Mouse (Mus musculus) lung, postnatal 0 days (tissue): Measurements from ENCODE around the gene Mgst3. TPM values are rescaled to one million over a fixed set of nuclear protein-coding genes. Genes with fewer than 3 reads are reported as not detected.
A peak's percentile ranks its signal among the peaks of the same experiment; 100 is the strongest.

Experiments
- ATAC-seq: fragments of 200-750 bp; cut with Nextera tagmentation; 2 replicates; pipeline ENCODE4 v1.8.0; 2017; ENCODE audit warnings: moderate library complexity
- DNase-seq: peaks from one replicate; pipeline ENCODE4 v3.0.0-alpha.2; 2016; ENCODE audit warnings: low spot score
- H3K27ac ChIP-seq: fragments of 300-500 bp; sonication (generic); 2 replicates; pipeline ENCODE4 v1.5.1; 2014; ENCODE audit warnings: antibody characterized with exemption, mild to moderate bottlenecking, low read length, mixed read lengths
- H3K27me3 ChIP-seq: fragments of 300-500 bp; sonication (generic); replicated peaks from 2 replicates; pipeline ENCODE4 v1.6.1; 2014; ENCODE audit warnings: low read length, mixed read lengths; ENCODE audit not compliant: insufficient read depth
- H3K36me3 ChIP-seq: fragments of 300-500 bp; sonication (generic); 2 replicates; pipeline ENCODE4 v1.6.1; 2014; ENCODE audit warnings: low read length, mixed read lengths; ENCODE audit not compliant: insufficient read depth
- H3K4me1 ChIP-seq: fragments of 300-500 bp; sonication (generic); 2 replicates; pipeline ENCODE4 v1.6.1; 2014; ENCODE audit warnings: antibody characterized with exemption, low read depth, low read length, mixed read lengths; ENCODE audit not compliant: insufficient read depth
- H3K4me2 ChIP-seq: fragments of 300-500 bp; sonication (generic); replicated peaks from 2 replicates; pipeline ENCODE4 v1.6.1; 2014; ENCODE audit warnings: low read depth, mild to moderate bottlenecking, low read length, moderate library complexity, mixed read lengths
- H3K4me3 ChIP-seq: fragments of 300-500 bp; sonication (generic); 2 replicates; pipeline ENCODE4 v1.5.1; 2014; ENCODE audit warnings: low read depth, low read length
- H3K9ac ChIP-seq: fragments of 300-500 bp; sonication (generic); replicated peaks from 2 replicates; pipeline ENCODE4 v1.6.1; 2014; ENCODE audit warnings: low read depth, mild to moderate bottlenecking
- H3K9me3 ChIP-seq: fragments of 300-500 bp; sonication (generic); 2 replicates; pipeline ENCODE4 v1.6.1; 2016; ENCODE audit warnings: low read length, mixed read lengths
- CTCF ChIP-seq: IDR thresholded peaks from 2 replicates; pipeline ENCODE4 v1.5.1; 2016; ENCODE audit warnings: antibody characterized with exemption, mild to moderate bottlenecking
- EP300 ChIP-seq: IDR thresholded peaks from 2 replicates; pipeline ENCODE4 v1.6.1; 2016; ENCODE audit warnings: antibody characterized with exemption, mild to moderate bottlenecking, control low read depth
- WGBS: fragments of 180-500 bp; shearing (Covaris S2); extraction: QIAGEN DNeasy Blood & Tissue Kit; methylation state at CpG from one replicate; pipeline ENCODE4 v1.1.7; 2014; 5-methylcytosine and 5-hydroxymethylcytosine counted together
- polyA plus RNA-seq: library from polyadenylated mRNA; unstranded; fragments of >200 nt; fragmentation: Nextera tagmentation; extraction: Ambion mirVana; gene quantifications from 2 replicates; pipeline ENCODE4 v1.2.1, GENCODE M21; 2015

Gene Mgst3
- polyA plus RNA-seq, 1 experiment from 2014 or later: 70.1 TPM

GRCm38 (mm10) chr1:167409601-167410000 lies 16.0 kb upstream of the Mgst3 start:
- H3K4me3 ChIP-seq: no peak overlapping the region
- no peak overlapping the region for H3K27ac ChIP-seq
- no peak overlapping the region for H3K9ac ChIP-seq
- ATAC-seq: no peak
- DNase-seq: no peak
- H3K4me1 ChIP-seq: no peaks in the 10 kb centered on the region
- no peaks in the 10 kb centered on the region for H3K9me3 ChIP-seq
- no peak overlapping the region for H3K4me2 ChIP-seq
- 72% methylated on average over 4 of the region's 4 CpGs for WGBS
- H3K27me3 ChIP-seq: 0 out of 2 replicates have a peak, but pooled peaks cover 4% of the 10 kb centered on the region
- no peak for TF ChIP-seq CTCF
- TF ChIP-seq EP300: no peak
- H3K36me3 ChIP-seq: no peaks in the 10 kb centered on the region

GRCm38 (mm10) chr1:167405237-167405636 lies 11.6 kb upstream of the Mgst3 start:
- no peak overlapping the region for H3K9ac ChIP-seq
- DNase-seq: no peak
- H3K4me2 ChIP-seq: no peak overlapping the region
- 0 out of 2 replicates have a peak, but pooled peaks cover 4% of the 10 kb centered on the region for H3K27me3 ChIP-seq
- no peak for TF ChIP-seq CTCF
- no peak for TF ChIP-seq EP300
- no peak overlapping the region for H3K27ac ChIP-seq
- 79% methylated on average over 4 of the region's 4 CpGs for WGBS
- H3K36me3 ChIP-seq: no peaks in the 10 kb centered on the region
- no peaks in the 10 kb centered on the region for H3K9me3 ChIP-seq
- H3K4me3 ChIP-seq: no peak overlapping the region
- H3K4me1 ChIP-seq: no peaks in the 10 kb centered on the region
- ATAC-seq: no peak

GRCm38 (mm10) chr1:167393281-167393680 lies 360 bp downstream of the Mgst3 start:
- DNase-seq: peak; percentile 43
- peak overlapping the region; percentile 32 for H3K9ac ChIP-seq
- H3K4me2 ChIP-seq: peak overlapping the region; percentile 93
- peak overlapping the region; percentile 85 for H3K27ac ChIP-seq
- peaks cover 10% of the 10 kb centered on the region; the same call in 1 of the 2 replicates for H3K4me1 ChIP-seq
- H3K4me3 ChIP-seq: peak overlapping the region; percentile 66
- peak; percentile 13 for ATAC-seq
- no peaks in the 10 kb centered on the region for H3K27me3 ChIP-seq
- TF ChIP-seq EP300 (no peak), CTCF (no peak)
- H3K9me3 ChIP-seq: no peaks in the 10 kb centered on the region
- H3K36me3 ChIP-seq: no peaks in the 10 kb centered on the region
- WGBS: 1% methylated on average over 15 of the region's 15 CpGs

DNA sequence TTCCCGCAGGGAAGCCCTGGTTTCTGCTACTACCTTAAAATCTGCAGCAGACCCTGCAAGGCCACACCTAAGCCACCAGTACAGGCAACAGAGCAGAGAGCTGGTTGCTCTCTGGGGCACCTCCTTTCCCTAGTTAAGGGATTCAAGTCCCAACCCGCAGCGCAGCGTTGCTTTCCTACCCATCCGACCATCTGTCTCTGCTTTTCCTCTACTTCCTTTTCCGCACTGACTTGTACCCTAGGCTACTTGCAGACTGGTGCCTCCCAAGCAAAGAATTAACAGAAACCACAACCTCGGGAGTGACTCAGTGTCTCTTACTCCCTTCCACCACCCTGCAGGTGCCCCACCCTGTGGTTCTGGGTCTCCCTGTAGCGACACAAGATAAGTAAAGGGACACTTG lies 954 bp downstream of the Mgst3 start:
- TF ChIP-seq EP300: no peak
- no peak for TF ChIP-seq CTCF
- H3K27me3 ChIP-seq: no peaks in the 10 kb centered on the region
- DNase-seq (peak; percentile 42), ATAC-seq (no peak)
- no peaks in the 10 kb centered on the region for H3K9me3 ChIP-seq
- H3K27ac ChIP-seq: no peak overlapping the region
- H3K4me2 ChIP-seq: peak overlapping the region; percentile 93
- WGBS: 9% methylated on average over 8 of the region's 8 CpGs
- peaks cover 10% of the 10 kb centered on the region; the same call in 1 of the 2 replicates for H3K4me1 ChIP-seq
- H3K36me3 ChIP-seq: no peaks in the 10 kb centered on the region
- H3K9ac ChIP-seq: peak overlapping the region; percentile 32; the same call in 1 of the 2 replicates
- peak overlapping the region; percentile 66 for H3K4me3 ChIP-seq

GRCm38 (mm10) chr1:167392031-167392640 lies 1.5 kb downstream of the Mgst3 start:
- Histone ChIP-seq H3K27ac (0 out of 2 replicates have a peak overlapping the region, but pooled peaks have one; percentile 5), H3K4me1 (peaks cover 10% of the 10 kb centered on the region; the same call in 1 of the 2 replicates), H3K9ac (no peak overlapping the region), H3K36me3 (no peaks in the 10 kb centered on the region), H3K9me3 (no peaks in the 10 kb centered on the region), H3K4me3 (peak overlapping the region; percentile 66; the same call in 1 of the 2 replicates), H3K4me2 (peak overlapping the region; percentile 93), H3K27me3 (no peaks in the 10 kb centered on the region)
- 28% methylated on average over 2 of the region's 2 CpGs for WGBS
- ATAC-seq: no peak
- DNase-seq: peak; percentile 33
- TF ChIP-seq CTCF (no peak), EP300 (no peak)

DNA sequence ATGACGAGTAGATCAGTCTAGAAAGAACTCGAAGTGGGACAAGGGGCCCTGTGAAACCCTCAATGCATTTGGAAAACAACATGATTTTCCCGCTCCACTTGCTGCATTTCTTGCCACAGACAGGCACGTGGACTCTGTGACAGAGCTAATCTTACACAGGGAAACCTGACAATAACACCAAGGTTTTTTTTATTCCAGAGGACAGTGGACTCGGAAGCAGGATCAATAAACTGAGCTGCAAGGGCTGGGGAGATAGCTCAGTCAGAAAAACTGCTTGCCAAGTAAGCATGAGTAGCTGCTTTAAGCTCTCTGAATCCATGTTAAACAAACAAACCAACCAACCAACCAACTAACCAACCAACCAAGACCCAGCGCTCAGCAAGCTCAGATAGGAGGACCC lies 2.4 kb downstream of the Mgst3 start:
- H3K4me2 ChIP-seq: no peak overlapping the region
- no peak overlapping the region for H3K27ac ChIP-seq
- H3K27me3 ChIP-seq: no peaks in the 10 kb centered on the region
- no peak overlapping the region for H3K9ac ChIP-seq
- no peaks in the 10 kb centered on the region for H3K9me3 ChIP-seq
- H3K4me3 ChIP-seq: no peak overlapping the region
- ATAC-seq: no peak
- no peak for DNase-seq
- 81% methylated on average over 6 of the region's 6 CpGs for WGBS
- no peaks in the 10 kb centered on the region for H3K36me3 ChIP-seq
- no peak for TF ChIP-seq CTCF
- peaks cover 10% of the 10 kb centered on the region; the same call in 1 of the 2 replicates for H3K4me1 ChIP-seq
